Mouse (Mus musculus) spleen, adult 2 months (tissue): ENCODE results near the gene Jakmip3. TPM values are rescaled to one million over a fixed set of nuclear protein-coding genes. Genes with fewer than 3 reads are reported as not detected.

Source experiments
- DNase-seq, 2 experiments: peaks; one replicate each; pipeline versions ENCODE4 v3.0.0 to v3.0.0-alpha.2; 2012 to 2021; ENCODE audit warnings: low spot score in 2 of 2, low read depth in 1 of 2
- H3K27ac ChIP-seq: fragments of 200-500 bp; 2 replicates; pipeline ENCODE4 v1.5.1; 2012; ENCODE audit warnings: low read length, inconsistent platforms; ENCODE audit not compliant: insufficient read depth
- H3K27me3 ChIP-seq: fragments of 200-500 bp; 2 replicates; pipeline ENCODE4 v1.6.1; 2012; ENCODE audit warnings: mild to moderate bottlenecking, moderate library complexity, low read length, inconsistent platforms; ENCODE audit not compliant: control insufficient read depth, insufficient read depth
- H3K36me3 ChIP-seq: fragments of 200-500 bp; 2 replicates; pipeline ENCODE4 v1.6.1; 2012; ENCODE audit warnings: mild to moderate bottlenecking, low read length, inconsistent platforms; ENCODE audit not compliant: control insufficient read depth, insufficient read depth
- H3K4me1 ChIP-seq: fragments of 200-500 bp; 2 replicates; pipeline ENCODE4 v1.6.1; 2011; ENCODE audit warnings: inconsistent platforms; ENCODE audit not compliant: control insufficient read depth, insufficient read depth, insufficient read length
- H3K4me3 ChIP-seq: fragments of 200-500 bp; 2 replicates; pipeline ENCODE4 v1.5.1; 2011; ENCODE audit warnings: mild to moderate bottlenecking, inconsistent platforms; ENCODE audit not compliant: insufficient read depth, insufficient read length; ENCODE audit errors: extremely low read depth
- CTCF ChIP-seq: fragments of 200-500 bp; IDR thresholded peaks from 2 replicates; pipeline ENCODE4 v1.5.1; 2011; ENCODE audit warnings: mild to moderate bottlenecking, inconsistent platforms; ENCODE audit not compliant: insufficient read depth, insufficient read length, insufficient replicate concordance; ENCODE audit errors: extremely low read depth
- POLR2A ChIP-seq: fragments of 200-500 bp; IDR thresholded peaks from 2 replicates; pipeline ENCODE4 v1.6.1; 2011; ENCODE audit warnings: low read depth, low read length, inconsistent platforms
- WGBS: fragments of 180-500 bp; shearing (Covaris S2); methylation state at CpG from one replicate; pipeline ENCODE4 v1.1.7; 2018; 5-methylcytosine and 5-hydroxymethylcytosine counted together
- polyA plus RNA-seq: library from polyadenylated mRNA; depleted of rRNA; stranded (reverse); fragments of >200 nt; gene quantifications from 2 replicates; pipeline ENCODE4 v1.2.3, GENCODE M21; 2012

Gene Jakmip3
- polyA plus RNA-seq, 1 experiment: 0.37 TPM

- TF ChIP-seq POLR2A (no peak), CTCF (no peak)
- no peaks in the 10 kb centered on the region for H3K27me3 ChIP-seq
- no peaks in the 10 kb centered on the region for H3K4me1 ChIP-seq
- no peak overlapping the region for H3K27ac ChIP-seq
- H3K4me3 ChIP-seq: no peak overlapping the region
- H3K36me3 ChIP-seq: no peaks in the 10 kb centered on the region
- WGBS: 81% methylated on average over 5 of the region's 5 CpGs
- DNase-seq: no peak
Observed at GRCm38 (mm10) chr7:139093124-139093523, 152.6 kb downstream of the Jakmip3 start.

- no peak for TF ChIP-seq POLR2A
- no peak overlapping the region for H3K4me3 ChIP-seq
- 86% methylated on average over 7 of the region's 7 CpGs for WGBS
- H3K27me3 ChIP-seq: no peaks in the 10 kb centered on the region
- H3K27ac ChIP-seq: no peak overlapping the region
- H3K4me1 ChIP-seq: no peaks in the 10 kb centered on the region
- no peaks in the 10 kb centered on the region for H3K36me3 ChIP-seq
- DNase-seq: no peak
Observed at GRCm38 (mm10) chr7:139093781-139094180, 153.3 kb downstream of the Jakmip3 start.

- no peaks in the 10 kb centered on the region for H3K27me3 ChIP-seq
- TF ChIP-seq CTCF: no peak
- no peak for TF ChIP-seq POLR2A
- WGBS: 86% methylated on average over 6 of the region's 6 CpGs
Observed at GRCm38 (mm10) chr7:139094761-139095160, 154.2 kb downstream of the Jakmip3 start.

GRCm38 (mm10) chr7:139095282-139095681 is 154.8 kb downstream of the Jakmip3 start:
- Histone ChIP-seq H3K27me3 (no peaks in the 10 kb centered on the region), H3K4me1 (no peaks in the 10 kb centered on the region), H3K36me3 (no peaks in the 10 kb centered on the region), H3K27ac (no peak overlapping the region), H3K4me3 (no peak overlapping the region)
- TF ChIP-seq POLR2A (no peak), CTCF (no peak)
- 82% methylated on average over 7 of the region's 7 CpGs for WGBS
- no peak for DNase-seq

More at GRCm38 (mm10) chr7:139094761-139095160, 154.2 kb downstream of the Jakmip3 start:
- Histone ChIP-seq H3K4me3 (no peak overlapping the region), H3K27ac (no peak overlapping the region), H3K36me3 (no peaks in the 10 kb centered on the region), H3K4me1 (no peaks in the 10 kb centered on the region)
- DNase-seq: no peak

- Histone ChIP-seq H3K27me3 (no peaks in the 10 kb centered on the region), H3K4me1 (no peaks in the 10 kb centered on the region), H3K4me3 (no peak overlapping the region), H3K27ac (no peak overlapping the region), H3K36me3 (no peaks in the 10 kb centered on the region)
- DNase-seq: no peak
- TF ChIP-seq CTCF: no peak
- WGBS: 76% methylated on average over 6 of the region's 6 CpGs
Observed at GRCm38 (mm10) chr7:139096399-139096798, 155.9 kb downstream of the Jakmip3 start.

- no peaks in the 10 kb centered on the region for H3K27me3 ChIP-seq
- TF ChIP-seq CTCF (no peak), POLR2A (no peak)
- no peaks in the 10 kb centered on the region for H3K4me1 ChIP-seq
- no peak for DNase-seq
- no peak overlapping the region for H3K4me3 ChIP-seq
- WGBS: 72% methylated on average over 12 of the region's 12 CpGs
- no peaks in the 10 kb centered on the region for H3K36me3 ChIP-seq
- H3K27ac ChIP-seq: no peak overlapping the region
Observed at GRCm38 (mm10) chr7:139100531-139101095, 160.1 kb downstream of the Jakmip3 start.

GRCm38 (mm10) chr7:139101286-139101804 is 160.8 kb downstream of the Jakmip3 start:
- DNase-seq: no peak
- 74% methylated on average over 10 of the region's 10 CpGs for WGBS
- Histone ChIP-seq H3K4me3 (no peak overlapping the region), H3K36me3 (no peaks in the 10 kb centered on the region), H3K27ac (no peak overlapping the region), H3K4me1 (no peaks in the 10 kb centered on the region), H3K27me3 (no peaks in the 10 kb centered on the region)
- no peak for TF ChIP-seq POLR2A
- TF ChIP-seq CTCF: no peak
